Mouse (Mus musculus) stomach, postnatal 0 days (tissue): ENCODE data around the gene Defa25.
"Not testable (repeated sequence)": the region's sequence is repeated elsewhere in the genome, so short reads cannot be mapped to it uniquely, and the experiment has no call there.

Source experiments
- CTCF ChIP-seq: IDR thresholded peaks from 2 replicates; pipeline ENCODE4 v1.5.1; 2016; ENCODE audit warnings: antibody characterized with exemption, low read depth, mild to moderate bottlenecking, moderate library complexity
- EP300 ChIP-seq: optimal IDR thresholded peaks from 2 replicates; pipeline ENCODE3; 2016; ENCODE audit warnings: antibody characterized with exemption

- not testable (repeated sequence) for TF ChIP-seq CTCF, EP300
Measured at GRCm38 (mm10) chr8:21095950-21096349, 11.7 kb downstream of the Defa25 start, which contains the start of gene Gm14851.
